19 mouse cellular contexts compared by ENCODE assay signal in genomic region chr9:115473037-115473436, GRCm38 (mm10).
"Had no signal": no experiment of that assay in that cellular context is flagged by ENCODE, and none has a peak within 500 bp of the region (broad histone marks: within the 10 kb centered on the region; RNA-seq: fewer than 3 reads in every experiment).

No protein-coding gene starts in this region.

- H3K4me1 ChIP-seq: midbrain, embryonic 12.5 days; neural tube, embryonic 13.5 days; neural tube, embryonic 15.5 days had no signal

- H3K27me3 ChIP-seq: midbrain, embryonic 12.5 days; neural tube, embryonic 13.5 days; neural tube, embryonic 15.5 days had no signal

- H3K27ac ChIP-seq: midbrain, embryonic 10.5 days; midbrain, embryonic 12.5 days; neural tube, embryonic 13.5 days; neural tube, embryonic 15.5 days had no signal

- ATAC-seq: midbrain, embryonic 16.5 days had no signal

- DNase-seq: lung, adult 18-20 months; lung, embryonic 14.5 days; lung, postnatal 10 days; lung, postnatal 4 days; midbrain, embryonic 14.5 days; retina, postnatal 1 day; right cerebral cortex, adult 18-20 months; right cerebral cortex, postnatal 25 days; right cerebral cortex, postnatal 4 days; spleen, adult 18-20 months; thymus, adult 2 months; thymus, postnatal 25 days; thymus, postnatal 4 days had no signal

- H3K4me3 ChIP-seq: midbrain, embryonic 10.5 days; midbrain, embryonic 12.5 days; myocyte; neural tube, embryonic 13.5 days; neural tube, embryonic 15.5 days had no signal

- H3K36me3 ChIP-seq: midbrain, embryonic 10.5 days; midbrain, embryonic 12.5 days; neural tube, embryonic 13.5 days; neural tube, embryonic 15.5 days had no signal

- H3K4me2 ChIP-seq: lung, embryonic 14.5 days; midbrain, embryonic 12.5 days; neural tube, embryonic 13.5 days; neural tube, embryonic 15.5 days had no signal

- H3K9me3 ChIP-seq: midbrain, embryonic 12.5 days; neural tube, embryonic 13.5 days; neural tube, embryonic 15.5 days had no signal

- H3K9ac ChIP-seq: lung, embryonic 14.5 days; midbrain, embryonic 12.5 days; neural tube, embryonic 13.5 days; neural tube, embryonic 15.5 days had no signal
